Mouse (Mus musculus) liver, embryonic 14.5 days (tissue): ENCODE measurements around the gene Zc3h4. TPM values are rescaled to one million over a fixed set of nuclear protein-coding genes. Genes with fewer than 3 reads are reported as not detected.
A peak's percentile ranks its signal among the peaks of the same experiment; 100 is the strongest.

ENCODE experiments used
- ATAC-seq: fragments of 200-750 bp; cut with Nextera tagmentation; 2 replicates; pipeline ENCODE4 v1.8.0; 2017; ENCODE audit warnings: moderate number of reproducible peaks, mild to moderate bottlenecking, moderate library complexity; ENCODE audit not compliant: insufficient read depth
- DNase-seq, 3 experiments: peaks; one replicate each; pipeline ENCODE4 v3.0.0-alpha.2; 2012 to 2013; ENCODE audit warnings: low read depth in 3 of 3, low spot score in 3 of 3
- H3K27ac ChIP-seq: fragments of 300-500 bp; sonication (generic); 2 replicates; pipeline ENCODE4 v1.5.1; 2014; ENCODE audit warnings: moderate library complexity, mild to moderate bottlenecking, control low read depth, inconsistent platforms
- H3K27me3 ChIP-seq: fragments of 300-500 bp; sonication (generic); 2 replicates; pipeline ENCODE4 v1.6.1; 2014; ENCODE audit warnings: mild to moderate bottlenecking, low read length, moderate library complexity; ENCODE audit not compliant: control insufficient read depth, insufficient read depth
- H3K36me3 ChIP-seq: fragments of 300-500 bp; sonication (generic); replicated peaks from 2 replicates; pipeline ENCODE4 v1.6.1; 2014; ENCODE audit warnings: low read depth; ENCODE audit not compliant: control insufficient read depth, insufficient read depth
- H3K4me1 ChIP-seq, 2 experiments: fragments of 200-500 bp in 1 of 2; fragments of 300-500 bp in 1 of 2; sonication (generic) in 1 of 2; replicated peaks; 2 replicates each; pipeline ENCODE4 v1.6.1; 2012 to 2014; ENCODE audit warnings: antibody characterized with exemption in 1 of 2, inconsistent platforms in 1 of 2, low read length in 1 of 2; ENCODE audit not compliant: control insufficient read depth in 2 of 2, insufficient read depth in 2 of 2
- H3K4me2 ChIP-seq: fragments of 300-500 bp; sonication (generic); 2 replicates; pipeline ENCODE4 v1.6.1; 2014; ENCODE audit warnings: low read depth, mild to moderate bottlenecking, control low read depth, moderate library complexity
- H3K4me3 ChIP-seq, 2 experiments: fragments of 200-500 bp in 1 of 2; fragments of 300-500 bp in 1 of 2; sonication (generic) in 1 of 2; 2 replicates each; pipeline ENCODE4 v1.5.1; 2012 to 2014; ENCODE audit warnings: low read depth in 2 of 2, low read length in 2 of 2, mild to moderate bottlenecking in 2 of 2, control low read depth in 1 of 2, inconsistent platforms in 1 of 2, moderate library complexity in 1 of 2; ENCODE audit not compliant: insufficient read depth in 1 of 2
- H3K9ac ChIP-seq: fragments of 300-500 bp; sonication (generic); replicated peaks from 2 replicates; pipeline ENCODE4 v1.6.1; 2014; ENCODE audit warnings: mild to moderate bottlenecking, control low read depth, moderate library complexity
- H3K9me3 ChIP-seq: fragments of 300-500 bp; sonication (generic); 2 replicates; pipeline ENCODE4 v1.6.1; 2016; ENCODE audit warnings: low read length, mixed read lengths; ENCODE audit not compliant: control insufficient read depth
- CTCF ChIP-seq: IDR thresholded peaks from 2 replicates; pipeline ENCODE4 v1.5.1; 2016; ENCODE audit warnings: antibody characterized with exemption, low read depth, control low read depth
- EP300 ChIP-seq: IDR thresholded peaks from 2 replicates; pipeline ENCODE4 v1.6.1; 2016; ENCODE audit warnings: antibody characterized with exemption, low read depth
- WGBS: fragments of 180-500 bp; shearing (Covaris S2); extraction: QIAGEN DNeasy Blood & Tissue Kit; methylation state at CpG from one replicate; pipeline ENCODE4 v1.1.7; 2014; ENCODE audit not compliant: insufficient replicate concordance; 5-methylcytosine and 5-hydroxymethylcytosine counted together
- polyA plus RNA-seq, 2 experiments: library from polyadenylated mRNA; depleted of rRNA in 1 of 2; stranded (reverse) in 1 of 2; unstranded in 1 of 2; fragments of >200 nt; fragmentation: Nextera tagmentation in 1 of 2; extraction: Ambion mirVana in 1 of 2; gene quantifications; 2 replicates each; pipeline versions ENCODE4 v1.2.1 to v1.2.3; 2012 to 2014

The Zc3h4 gene
- polyA plus RNA-seq, 2 experiments, result 6.0 to 15.2 TPM

- Histone ChIP-seq H3K4me2 (no peak overlapping the region), H3K4me1 (no peaks in the 10 kb centered on the region), H3K36me3 (peaks cover 80% of the 10 kb centered on the region), H3K9me3 (no peaks in the 10 kb centered on the region), H3K27me3 (no peaks in the 10 kb centered on the region), H3K9ac (no peak overlapping the region), H3K27ac (no peak overlapping the region), H3K4me3 (no peak overlapping the region)
- WGBS, result 84% methylated on average over 3 of the region's 3 CpGs
- DNase-seq (no peak), ATAC-seq (no peak)
- TF ChIP-seq EP300 (no peak), CTCF (no peak)
Observed at GRCm38 (mm10) chr7:16433352-16433971, 32.8 kb downstream of the Zc3h4 start.

- Histone ChIP-seq H3K4me1 (no peaks in the 10 kb centered on the region), H3K4me3 (no peak overlapping the region), H3K27me3 (no peaks in the 10 kb centered on the region), H3K9me3 (no peaks in the 10 kb centered on the region), H3K9ac (no peak overlapping the region), H3K4me2 (no peak overlapping the region), H3K36me3 (peaks cover 64% of the 10 kb centered on the region), H3K27ac (no peak overlapping the region)
- TF ChIP-seq EP300 (no peak), CTCF (no peak)
- DNase-seq (no peak), ATAC-seq (no peak)
- WGBS, result 84% methylated on average over 9 of the region's 9 CpGs
Observed at GRCm38 (mm10) chr7:16435088-16435487, 34.4 kb downstream of the Zc3h4 start.

GRCm38 (mm10) chr7:16441241-16441640, 40.5 kb downstream of the Zc3h4 start:
- H3K4me3 ChIP-seq, result no peak overlapping the region
- H3K27ac ChIP-seq, result no peak overlapping the region
- peaks cover 2% of the 10 kb centered on the region for H3K36me3 ChIP-seq
- no peaks in the 10 kb centered on the region for H3K9me3 ChIP-seq
- DNase-seq (no peak), ATAC-seq (no peak)
- H3K9ac ChIP-seq, result no peak overlapping the region
- TF ChIP-seq CTCF (peak; percentile 69), EP300 (no peak)
- no peaks in the 10 kb centered on the region for H3K4me1 ChIP-seq
- no peak overlapping the region for H3K4me2 ChIP-seq
- no peaks in the 10 kb centered on the region for H3K27me3 ChIP-seq

GRCm38 (mm10) chr7:16451656-16452055, 50.9 kb downstream of the Zc3h4 start:
- no peaks in the 10 kb centered on the region for H3K27me3 ChIP-seq
- H3K36me3 ChIP-seq, result no peaks in the 10 kb centered on the region
- no peak for ATAC-seq
- 68% methylated on average over 6 of the region's 6 CpGs for WGBS
- H3K9me3 ChIP-seq, result no peaks in the 10 kb centered on the region
- TF ChIP-seq CTCF (no peak), EP300 (no peak)
- H3K4me1 ChIP-seq, result peaks cover 7 to 16% of the 10 kb centered on the region in 2 experiments
- no peak overlapping the region for H3K9ac ChIP-seq
- no peak overlapping the region for H3K27ac ChIP-seq
- no peak for DNase-seq
- H3K4me2 ChIP-seq, result no peak overlapping the region
- no peak overlapping the region for H3K4me3 ChIP-seq

DNA sequence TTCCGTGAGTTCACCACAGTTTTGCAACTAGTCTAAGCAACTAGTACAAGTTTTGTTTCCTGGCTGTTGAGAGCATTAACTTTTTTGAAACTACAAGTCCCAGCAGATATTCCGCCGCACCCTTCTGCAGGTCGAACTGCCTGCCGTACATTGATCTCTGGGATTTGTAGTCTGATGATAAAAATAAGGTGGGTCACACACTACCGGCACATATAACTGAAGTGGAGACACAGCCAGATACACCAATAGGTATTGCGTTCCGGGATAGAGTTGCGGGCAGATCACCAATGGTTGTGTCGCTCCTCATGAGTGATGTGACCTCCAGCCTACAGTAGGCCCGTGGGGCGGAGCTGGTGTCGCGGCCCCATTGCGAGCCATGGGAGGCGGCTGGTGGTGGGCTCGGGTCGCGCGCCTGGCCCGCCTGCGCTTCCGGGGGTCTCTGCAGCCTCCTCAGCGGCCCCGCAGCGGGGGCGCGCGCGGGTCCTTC, 51.9 kb downstream of the Zc3h4 start, which contains the start of gene Tmem160:
Gene Tmem160, plus strand, starts transcription at position 193 of the 487 bp plus-strand sequence.
- no peaks in the 10 kb centered on the region for H3K9me3 ChIP-seq
- ATAC-seq (peak; percentile 97), DNase-seq (peak; percentile 85 to 88 (median 86))
- no peaks in the 10 kb centered on the region for H3K27me3 ChIP-seq
- H3K4me1 ChIP-seq, result peaks cover 7 to 16% of the 10 kb centered on the region in 2 experiments
- peak within 1 kb of the TSS; percentile 61 to 65 for H3K4me3 ChIP-seq
- H3K36me3 ChIP-seq, result no peaks in the 10 kb centered on the region
- peak within 1 kb of the TSS; percentile 6; the same call in 1 of the 2 replicates for H3K27ac ChIP-seq
- H3K9ac ChIP-seq, result peak within 1 kb of the TSS; percentile 49
- peak within 1 kb of the TSS; percentile 80 for H3K4me2 ChIP-seq
- TF ChIP-seq EP300 (no peak), CTCF (no peak)
- under 1% methylated on average over 30 of the region's 30 CpGs for WGBS
